Mouse (Mus musculus) c-Kit-positive CD71-positive TER-119-positive erythroid progenitor cells, embryonic 14.5 days (primary cell): ENCODE results near the gene Rmnd5b.
A peak's percentile ranks its signal among the peaks of the same experiment; 100 is the strongest.
"Not testable (repeated sequence)": the region's sequence is repeated elsewhere in the genome, so short reads cannot be mapped to it uniquely, and the experiment has no call there.

ENCODE experiments used
- DNase-seq: peaks from one replicate; pipeline ENCODE4 v3.0.0-alpha.2; 2013; ENCODE audit warnings: low spot score

The Rmnd5b gene

GRCm38 (mm10) chr11:51635525-51636322, at the start of gene Rmnd5b:
TSS of gene Rmnd5b (minus strand) at chr11:51635896.
- peak; percentile 76 for DNase-seq

- DNase-seq = no peak
Observed at GRCm38 (mm10) chr11:51681976-51682374, 46.3 kb upstream of the Rmnd5b start.

DNA sequence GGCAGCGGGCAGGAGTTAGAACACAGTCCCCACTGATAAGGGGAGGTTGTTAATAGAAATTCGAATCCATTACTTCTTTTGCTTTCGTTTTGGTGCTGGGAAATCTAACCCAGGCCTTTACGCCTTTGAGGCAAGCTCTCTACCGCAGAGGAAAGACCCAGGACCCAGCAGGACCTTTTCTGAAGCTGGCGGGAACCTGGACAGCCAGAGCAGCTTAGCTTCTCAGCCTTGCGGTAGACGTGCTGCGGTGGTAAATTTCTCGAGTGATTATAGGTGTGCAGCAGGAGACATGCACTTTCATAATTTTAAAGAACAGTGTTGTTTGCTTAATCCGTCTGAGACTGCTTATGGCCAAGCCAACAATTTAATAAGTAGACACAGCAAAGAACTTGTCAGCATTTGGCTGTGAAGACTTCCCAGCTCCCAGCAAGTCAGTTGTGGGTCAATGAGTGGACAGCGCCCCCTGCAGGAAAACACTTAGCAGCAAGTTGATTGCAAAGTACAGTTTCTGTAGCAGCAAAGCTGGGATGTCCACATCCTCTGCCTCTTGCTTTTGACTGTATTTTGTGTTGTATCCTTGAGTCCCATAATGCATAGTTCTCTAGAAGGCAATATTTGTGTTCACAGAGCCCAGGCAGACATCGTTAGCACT, 45.8 kb upstream of the Rmnd5b start:
- DNase-seq = peak; percentile 79

GRCm38 (mm10) chr11:51679466-51679865, 43.8 kb upstream of the Rmnd5b start:
- no peak for DNase-seq

DNA sequence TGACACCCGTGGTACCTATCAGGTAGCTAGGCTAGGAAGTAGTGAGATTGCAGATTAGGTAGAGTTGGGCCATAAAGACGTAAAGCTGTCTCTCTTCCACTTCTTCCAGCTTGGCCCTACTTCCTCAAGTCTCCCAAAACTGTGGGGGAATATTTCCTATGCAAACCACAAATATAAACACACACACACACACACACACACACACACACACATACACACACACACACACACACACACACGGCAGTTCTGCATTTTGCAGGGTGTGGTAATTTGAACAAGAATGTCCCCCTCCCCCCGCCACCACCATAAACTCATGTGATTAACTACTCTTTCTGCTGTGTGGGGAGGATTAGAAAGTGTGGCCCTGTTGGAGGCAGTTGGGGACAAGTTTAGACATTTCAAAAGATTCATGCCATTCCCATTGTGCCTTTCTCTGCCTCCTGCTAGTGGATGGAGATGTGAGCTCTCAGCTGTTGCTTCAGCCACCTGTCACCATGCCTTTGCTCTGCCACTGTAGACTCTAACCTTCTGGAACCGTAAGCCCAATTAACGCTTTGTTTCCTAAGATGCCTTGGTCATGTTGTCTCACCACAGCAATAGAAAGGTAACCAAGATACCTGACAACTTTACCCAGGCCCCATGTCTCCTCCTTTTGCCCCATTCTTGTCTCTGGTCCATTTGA, 42.2 kb upstream of the Rmnd5b start:
- no peak for DNase-seq

GRCm38 (mm10) chr11:51675386-51675785, 39.7 kb upstream of the Rmnd5b start:
- no peak for DNase-seq

- no peak for DNase-seq
Observed at GRCm38 (mm10) chr11:51673291-51673690, 37.6 kb upstream of the Rmnd5b start.

- no peak for DNase-seq
Observed at GRCm38 (mm10) chr11:51671376-51671775, 35.7 kb upstream of the Rmnd5b start.

GRCm38 (mm10) chr11:51670846-51671245, 35.1 kb upstream of the Rmnd5b start:
- DNase-seq = no peak

- DNase-seq = not testable (repeated sequence)
Observed at GRCm38 (mm10) chr11:51664747-51665146, 29.1 kb upstream of the Rmnd5b start.

DNA sequence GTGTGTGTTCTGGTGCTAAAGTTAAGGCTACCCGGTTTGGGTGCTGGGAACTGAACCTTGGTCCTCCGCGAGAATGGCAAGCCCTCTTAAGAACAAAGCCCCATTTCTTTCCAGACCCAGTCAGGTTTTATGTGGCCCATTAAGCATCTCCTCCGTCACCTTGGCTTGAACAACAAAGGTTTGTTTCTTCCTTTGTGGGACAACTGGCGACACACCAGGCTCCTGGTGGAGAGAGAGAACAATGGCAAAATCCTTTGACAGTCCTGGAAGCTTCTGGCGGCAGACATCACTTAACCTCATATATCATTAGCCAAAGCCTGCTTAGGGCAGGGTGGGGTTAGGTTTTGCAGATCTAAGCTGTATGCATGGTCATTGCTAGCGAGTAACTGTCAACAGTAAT, 26.9 kb upstream of the Rmnd5b start:
- no peak for DNase-seq

DNA sequence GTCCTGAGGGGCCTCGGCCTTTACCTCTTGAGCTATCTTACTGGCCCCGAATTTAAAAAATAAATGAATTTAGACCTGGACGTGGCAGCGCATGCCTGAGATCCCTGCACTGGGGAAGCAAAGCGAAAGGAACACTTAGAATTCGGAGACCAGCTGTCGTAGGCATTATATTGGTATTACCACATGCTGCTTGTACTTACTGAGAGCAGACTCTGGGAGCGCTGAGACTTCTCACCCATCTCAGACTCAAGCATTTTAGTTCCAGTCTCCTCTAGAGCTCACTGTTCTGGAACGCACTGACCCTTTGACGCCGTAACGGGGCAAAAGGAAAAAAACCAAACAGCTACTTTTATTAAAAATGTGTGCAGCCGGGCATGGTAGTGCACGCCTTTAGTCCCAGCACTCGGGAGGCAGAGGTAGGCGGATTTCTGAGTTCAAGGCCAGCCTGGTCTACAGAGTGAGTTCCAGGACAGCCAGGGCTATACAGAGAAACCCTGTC, 26.2 kb upstream of the Rmnd5b start:
- DNase-seq = no peak

GRCm38 (mm10) chr11:51658705-51659104, 23.0 kb upstream of the Rmnd5b start:
- DNase-seq = no peak

- DNase-seq = no peak
Observed at GRCm38 (mm10) chr11:51658291-51658690, 22.6 kb upstream of the Rmnd5b start.

- no peak for DNase-seq
Observed at GRCm38 (mm10) chr11:51656798-51657521, 21.3 kb upstream of the Rmnd5b start.

GRCm38 (mm10) chr11:51654891-51655290, 19.2 kb upstream of the Rmnd5b start:
- no peak for DNase-seq

- no peak for DNase-seq
Observed at GRCm38 (mm10) chr11:51653736-51654135, 18.0 kb upstream of the Rmnd5b start.

DNA sequence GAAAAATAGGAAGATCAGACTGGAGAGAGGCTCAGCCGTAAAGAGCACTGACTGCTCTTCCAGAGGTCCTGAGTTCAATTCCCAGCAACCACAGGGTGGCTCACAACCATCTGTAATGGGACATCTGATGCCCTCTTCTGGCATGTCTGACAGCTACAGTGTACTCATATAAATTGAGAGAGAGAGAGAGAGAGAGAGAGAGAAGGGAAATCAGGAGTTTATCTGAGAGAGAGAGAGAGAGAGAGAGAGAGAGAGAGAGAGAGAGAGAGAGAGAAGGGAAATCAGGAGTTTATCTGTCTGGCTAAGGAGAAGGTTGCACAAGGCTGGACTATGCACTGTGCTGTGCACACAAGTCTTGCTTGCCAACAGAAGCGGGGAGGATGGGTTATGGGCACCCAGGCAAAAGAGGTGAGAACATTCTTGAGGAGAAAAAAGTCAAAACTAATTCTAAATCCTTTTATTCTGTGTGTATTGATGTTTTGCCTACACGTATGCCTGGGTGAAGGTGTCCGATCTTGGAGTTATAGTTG, 17.3 kb upstream of the Rmnd5b start:
- DNase-seq = no peak

- no peak for DNase-seq
Observed at GRCm38 (mm10) chr11:51650691-51651515, 15.2 kb upstream of the Rmnd5b start, which contains the start of the genes N4bp3 and D930048N14Rik. TSS of gene N4bp3 (minus strand) at chr11:51650842. TSS of gene D930048N14Rik (plus strand) at chr11:51650954.

GRCm38 (mm10) chr11:51650261-51650660, 14.6 kb upstream of the Rmnd5b start:
- DNase-seq = no peak

GRCm38 (mm10) chr11:51649889-51650199, 14.1 kb upstream of the Rmnd5b start:
- DNase-seq = no peak
